Mouse (Mus musculus) heart, postnatal 36 days (tissue): Measurements from ENCODE around the gene Gm438. TPM values are rescaled to one million over a fixed set of nuclear protein-coding genes. Genes with fewer than 3 reads are reported as not detected.
"Not testable (repeated sequence)": the region's sequence is repeated elsewhere in the genome, so short reads cannot be mapped to it uniquely, and the experiment has no call there.

Experiments used
- DNase-seq, 2 experiments: peaks; one replicate each; pipeline ENCODE4 v3.0.0; 2021 to 2022
- intact Hi-C: fragments of 180-260 bp; cut with DNase I; formaldehyde crosslinking; loops from one replicate; pipeline ENCODE4 v1.15.1; 2025
- total RNA-seq, 2 experiments: library from RNA; stranded (reverse); gene quantifications; 2 replicates each; pipeline ENCODE4 v1.2.3; 2021

The Gm438 gene
- total RNA-seq, result not detected

DNA sequence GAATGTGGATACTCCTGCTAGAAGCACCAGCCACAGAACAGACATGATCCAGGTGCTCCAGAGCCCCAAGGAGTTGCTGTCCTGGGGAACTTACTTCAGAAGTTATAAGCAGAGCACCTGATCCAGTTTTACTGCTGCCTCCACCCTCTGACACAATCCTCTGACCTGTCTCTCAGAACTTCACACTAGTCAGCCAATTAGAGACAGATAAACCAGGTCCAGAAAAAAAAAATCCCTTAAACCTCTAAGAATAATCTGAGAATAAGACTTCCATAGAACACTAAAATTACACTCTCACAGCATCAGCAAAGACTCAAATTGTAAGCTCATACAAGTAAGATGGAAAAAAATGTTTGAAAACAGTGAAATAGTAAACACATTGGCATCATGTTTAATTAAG is at the start of gene Gm438:
Gene Gm438, minus strand, starts transcription at position 101 of the 400 bp plus-strand sequence.
- no peak for DNase-seq
- intact Hi-C loops, result no loop called here

DNA sequence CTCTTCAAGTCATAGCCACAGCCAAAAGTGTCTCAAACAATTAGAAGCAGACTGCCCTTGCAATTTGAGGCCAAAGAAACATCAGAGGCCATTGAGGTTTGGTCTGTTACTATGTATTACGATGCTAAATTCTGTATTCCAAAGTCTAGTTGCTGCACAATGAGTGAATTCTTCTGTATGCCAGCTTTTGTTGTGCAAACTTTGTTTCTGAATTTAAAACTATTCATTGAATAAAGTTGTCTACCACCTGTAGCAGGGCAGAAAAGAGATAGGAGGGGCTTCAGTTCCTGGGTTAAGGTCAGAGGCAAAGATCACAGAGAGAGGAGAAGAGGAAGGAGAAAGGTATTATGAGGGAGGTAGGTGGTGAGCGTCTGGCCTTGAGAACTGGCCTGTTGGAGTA is 38.3 kb upstream of the Gm438 start:
- intact Hi-C loops, result no loop called here
- no peak for DNase-seq

GRCm38 (mm10) chr4:144823996-144824395 is 37.6 kb upstream of the Gm438 start:
- DNase-seq, result no peak
- intact Hi-C loops, result no loop called here

GRCm38 (mm10) chr4:144807135-144807534 is 20.8 kb upstream of the Gm438 start:
- DNase-seq, intact Hi-C loops: not testable (repeated sequence)

- no peak for DNase-seq
- intact Hi-C loops, result no loop called here
Measured at GRCm38 (mm10) chr4:144803633-144804032, 17.2 kb upstream of the Gm438 start.

GRCm38 (mm10) chr4:144790141-144790540 is 3.8 kb upstream of the Gm438 start:
- DNase-seq, result peak in 1 of 2 experiments; percentile 10
- intact Hi-C loops, result no loop called here

- no peak for DNase-seq
- intact Hi-C loops, result no loop called here
Measured at GRCm38 (mm10) chr4:144782476-144783197, 3.7 kb downstream of the Gm438 start.

DNA sequence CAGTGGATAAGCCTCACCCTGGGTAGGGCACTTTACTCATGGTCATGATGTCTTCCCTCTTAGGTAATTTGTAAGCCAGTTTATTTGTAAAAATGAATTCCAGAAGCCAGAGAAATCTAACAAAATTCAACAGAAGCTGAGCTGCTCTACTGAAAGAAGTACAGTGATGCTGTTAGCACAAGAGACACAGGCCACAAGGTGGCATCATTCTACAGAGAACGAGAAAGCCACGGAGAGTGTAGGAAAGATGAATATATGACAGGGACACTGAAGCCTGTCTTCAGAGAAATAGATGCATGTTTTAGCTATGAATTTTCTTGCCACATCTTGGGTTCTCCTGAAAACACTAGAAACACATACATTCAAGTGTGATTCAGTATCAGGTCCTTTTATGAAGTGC is 20.7 kb downstream of the Gm438 start:
- DNase-seq, result peak; percentile 29 to 36
- intact Hi-C loops, result loop anchor here (2.0 to 10.0 kb wide), 5 partner anchors 107 to 529 kb away; no protein-coding TSS in a partner anchor

GRCm38 (mm10) chr4:144749139-144749538 is 37.2 kb downstream of the Gm438 start:
- no peak for DNase-seq
- intact Hi-C loops, result no loop called here

Other genes starting within 250 kb of the Gm438 start
- gene Gm13124, start 221.4 kb downstream of the Gm438 start, total RNA-seq, result not detected
- not detected for gene Aadacl4, start 172.9 kb downstream of the Gm438 start, total RNA-seq
- gene Gm436, start 100.2 kb downstream of the Gm438 start, total RNA-seq, result not detected
- gene Gm13178, start 65.2 kb downstream of the Gm438 start, total RNA-seq, result not detected
- 100 to 1,000 TPM; 139 to 162 TPM for gene Dhrs3, start 106.2 kb upstream of the Gm438 start, total RNA-seq